Mouse (Mus musculus) heart, embryonic 16.5 days (tissue): ENCODE data around the gene Myh11. TPM values are rescaled to one million over a fixed set of nuclear protein-coding genes. Genes with fewer than 3 reads are reported as not detected.
A peak's percentile ranks its signal among the peaks of the same experiment; 100 is the strongest.

Experiments
- ATAC-seq: fragments of 200-750 bp; cut with Nextera tagmentation; replicated peaks from 2 replicates; pipeline ENCODE4 v1.8.0; 2017; ENCODE audit warnings: moderate number of reproducible peaks; ENCODE audit not compliant: insufficient read depth, low FRiP score; ENCODE audit errors: extremely low read depth
- H3K27ac ChIP-seq: fragments of 300-500 bp; sonication (generic); 2 replicates; pipeline ENCODE4 v1.5.1; 2014; ENCODE audit warnings: mild to moderate bottlenecking, low read length, control low read depth, moderate library complexity
- H3K27me3 ChIP-seq: fragments of 300-500 bp; sonication (generic); 2 replicates; pipeline ENCODE4 v1.6.1; 2014; ENCODE audit warnings: low read length, mixed read lengths; ENCODE audit not compliant: control insufficient read depth, insufficient read depth
- H3K36me3 ChIP-seq: fragments of 300-500 bp; sonication (generic); 2 replicates; pipeline ENCODE4 v1.6.1; 2014; ENCODE audit not compliant: control insufficient read depth, insufficient read depth
- H3K4me1 ChIP-seq: fragments of 300-500 bp; sonication (generic); 2 replicates; pipeline ENCODE4 v1.6.1; 2014; ENCODE audit warnings: low read length, mixed read lengths; ENCODE audit not compliant: control insufficient read depth, insufficient read depth
- H3K4me2 ChIP-seq: fragments of 300-500 bp; sonication (generic); 2 replicates; pipeline ENCODE4 v1.6.1; 2014; ENCODE audit warnings: low read depth, mild to moderate bottlenecking, control low read depth, low read length
- H3K4me3 ChIP-seq: fragments of 300-500 bp; sonication (generic); 2 replicates; pipeline ENCODE4 v1.5.1; 2014; ENCODE audit warnings: mild to moderate bottlenecking, control low read depth, low read length
- H3K9ac ChIP-seq: fragments of 300-500 bp; sonication (generic); 2 replicates; pipeline ENCODE4 v1.6.1; 2014; ENCODE audit warnings: low read length, control low read depth
- H3K9me3 ChIP-seq: fragments of 300-500 bp; sonication (generic); replicated peaks from 2 replicates; pipeline ENCODE4 v1.6.1; 2016; ENCODE audit warnings: low read length; ENCODE audit not compliant: control insufficient read depth
- WGBS: fragments of 180-500 bp; shearing (Covaris S2); extraction: QIAGEN DNeasy Blood & Tissue Kit; methylation state at CpG from one replicate; pipeline ENCODE4 v1.1.7; 2014; 5-methylcytosine and 5-hydroxymethylcytosine counted together
- polyA plus RNA-seq: library from polyadenylated mRNA; unstranded; fragments of >200 nt; fragmentation: Nextera tagmentation; extraction: Ambion mirVana; gene quantifications from 2 replicates; pipeline ENCODE4 v1.2.1, GENCODE M21; 2015

Gene Myh11
- polyA plus RNA-seq, 1 experiment from 2014 or later, result 7.5 TPM

- Histone ChIP-seq H3K4me3 (no peak overlapping the region), H3K36me3 (no peaks in the 10 kb centered on the region), H3K9ac (no peak overlapping the region), H3K4me2 (no peak overlapping the region), H3K4me1 (no peaks in the 10 kb centered on the region), H3K27me3 (peaks cover 86% of the 10 kb centered on the region), H3K9me3 (peaks cover 5% of the 10 kb centered on the region; the same call in 1 of the 2 replicates), H3K27ac (no peak overlapping the region)
- 30% methylated on average over 2 of the region's 2 CpGs for WGBS
- ATAC-seq, result no peak
Measured at GRCm38 (mm10) chr16:14258856-14259255, 32.3 kb downstream of the Myh11 start.

GRCm38 (mm10) chr16:14253586-14253985, 37.6 kb downstream of the Myh11 start:
- Histone ChIP-seq H3K4me1 (peaks cover 7% of the 10 kb centered on the region; the same call in 1 of the 2 replicates), H3K4me2 (no peak overlapping the region), H3K4me3 (no peak overlapping the region), H3K9me3 (no peaks in the 10 kb centered on the region), H3K9ac (no peak overlapping the region), H3K27me3 (peaks cover 77% of the 10 kb centered on the region), H3K27ac (no peak overlapping the region), H3K36me3 (no peaks in the 10 kb centered on the region)
- peak; percentile 37; the same call in 1 of the 2 replicates for ATAC-seq
- WGBS, result 55% methylated on average over 3 of the region's 3 CpGs

GRCm38 (mm10) chr16:14252877-14253276, 38.3 kb downstream of the Myh11 start:
- H3K9me3 ChIP-seq, result no peaks in the 10 kb centered on the region
- H3K36me3 ChIP-seq, result no peaks in the 10 kb centered on the region
- H3K4me1 ChIP-seq, result peaks cover 7% of the 10 kb centered on the region; the same call in 1 of the 2 replicates
- no peak overlapping the region for H3K9ac ChIP-seq
- no peak overlapping the region for H3K4me3 ChIP-seq
- no peak overlapping the region for H3K4me2 ChIP-seq
- ATAC-seq, result no peak
- 78% methylated on average over 4 of the region's 4 CpGs for WGBS
- H3K27ac ChIP-seq, result no peak overlapping the region
- H3K27me3 ChIP-seq, result peaks cover 81% of the 10 kb centered on the region

- Histone ChIP-seq H3K4me2 (no peak overlapping the region), H3K4me3 (no peak overlapping the region), H3K36me3 (no peaks in the 10 kb centered on the region), H3K9ac (no peak overlapping the region), H3K27ac (no peak overlapping the region), H3K27me3 (peaks cover 81% of the 10 kb centered on the region), H3K4me1 (peaks cover 7% of the 10 kb centered on the region; the same call in 1 of the 2 replicates), H3K9me3 (no peaks in the 10 kb centered on the region)
- 56% methylated on average over 1 of the region's 1 CpGs for WGBS
- ATAC-seq, result no peak
Measured at GRCm38 (mm10) chr16:14249913-14250312, 41.3 kb downstream of the Myh11 start.

GRCm38 (mm10) chr16:14242553-14242952, 48.6 kb downstream of the Myh11 start:
- Histone ChIP-seq H3K9ac (no peak overlapping the region), H3K36me3 (no peaks in the 10 kb centered on the region), H3K27me3 (peaks cover 72% of the 10 kb centered on the region), H3K4me1 (no peaks in the 10 kb centered on the region), H3K4me3 (no peak overlapping the region), H3K9me3 (peaks cover 6% of the 10 kb centered on the region), H3K27ac (no peak overlapping the region), H3K4me2 (no peak overlapping the region)
- no peak for ATAC-seq
- WGBS, result 35% methylated on average over 2 of the region's 2 CpGs

- H3K9me3 ChIP-seq, result peaks cover 6% of the 10 kb centered on the region
- no peak overlapping the region for H3K4me2 ChIP-seq
- H3K27me3 ChIP-seq, result peaks cover 71% of the 10 kb centered on the region
- no peak overlapping the region for H3K27ac ChIP-seq
- WGBS, result 68% methylated on average over 3 of the region's 3 CpGs
- no peaks in the 10 kb centered on the region for H3K4me1 ChIP-seq
- H3K36me3 ChIP-seq, result no peaks in the 10 kb centered on the region
- ATAC-seq, result no peak
- no peak overlapping the region for H3K9ac ChIP-seq
- no peak overlapping the region for H3K4me3 ChIP-seq
Measured at GRCm38 (mm10) chr16:14242059-14242458, 49.1 kb downstream of the Myh11 start.

- H3K36me3 ChIP-seq, result no peaks in the 10 kb centered on the region
- no peaks in the 10 kb centered on the region for H3K4me1 ChIP-seq
- no peak overlapping the region for H3K4me3 ChIP-seq
- no peak overlapping the region for H3K4me2 ChIP-seq
- WGBS, result 24% methylated on average over 6 of the region's 6 CpGs
- H3K9me3 ChIP-seq, result peaks cover 6% of the 10 kb centered on the region
- H3K9ac ChIP-seq, result no peak overlapping the region
- no peak overlapping the region for H3K27ac ChIP-seq
- H3K27me3 ChIP-seq, result peaks cover 64% of the 10 kb centered on the region
- no peak for ATAC-seq
Measured at GRCm38 (mm10) chr16:14237100-14237723, 54.0 kb downstream of the Myh11 start.

GRCm38 (mm10) chr16:14215156-14215555, 76.0 kb downstream of the Myh11 start:
- Histone ChIP-seq H3K9me3 (no peaks in the 10 kb centered on the region), H3K4me2 (no peak overlapping the region), H3K9ac (no peak overlapping the region), H3K36me3 (no peaks in the 10 kb centered on the region), H3K4me1 (no peaks in the 10 kb centered on the region), H3K27ac (no peak overlapping the region), H3K27me3 (no peaks in the 10 kb centered on the region), H3K4me3 (no peak overlapping the region)
- ATAC-seq, result no peak
- WGBS, result 83% methylated on average over 3 of the region's 3 CpGs

GRCm38 (mm10) chr16:14198798-14199197, 92.4 kb downstream of the Myh11 start:
- no peak for ATAC-seq
- Histone ChIP-seq H3K27ac (no peak overlapping the region), H3K4me1 (no peaks in the 10 kb centered on the region), H3K27me3 (no peaks in the 10 kb centered on the region), H3K9me3 (no peaks in the 10 kb centered on the region), H3K9ac (no peak overlapping the region), H3K36me3 (no peaks in the 10 kb centered on the region), H3K4me3 (no peak overlapping the region), H3K4me2 (no peak overlapping the region)
- 69% methylated on average over 4 of the region's 4 CpGs for WGBS
